Mouse (Mus musculus): ENCODE results near the gene Gpi1. TPM values are rescaled to one million over a fixed set of nuclear protein-coding genes. Genes with fewer than 3 reads are reported as not detected.

Gene Gpi1
- polyA plus RNA-seq, 1 experiment, result 244 TPM

- Histone ChIP-seq H3K4me3 (ENCODE audit: insufficient read depth, low read length) (peak overlapping the region; percentile 30), H3K4me1 (ENCODE audit: control insufficient read depth, insufficient read depth, low read length) (peaks cover 4% of the 10 kb centered on the region; the same call in 1 of the 2 replicates), H3K27ac (ENCODE audit: insufficient read depth, low read length) (peak overlapping the region; percentile 96)
- peak; percentile 79 for TF ChIP-seq POLR2A (IDR thresholded peaks at IDR 0.05; ENCODE audit: low read depth, low read length)
- TF ChIP-seq CTCF (IDR thresholded peaks at IDR 0.05; ENCODE audit: borderline replicate concordance, insufficient read depth, low read length), result no peak
Observed at GRCm38 (mm10) chr7:34233909-34234609, 3.9 kb upstream of the Gpi1 start.

GRCm38 (mm10) chr7:34232785-34233725, 2.9 kb upstream of the Gpi1 start:
- peak overlapping the region; percentile 30 for H3K4me3 ChIP-seq (ENCODE audit: insufficient read depth, low read length)
- TF ChIP-seq POLR2A (IDR thresholded peaks at IDR 0.05; ENCODE audit: low read depth, low read length) (0 out of 2 replicates have a peak, but pooled peaks have one; percentile 15), CTCF (IDR thresholded peaks at IDR 0.05; ENCODE audit: borderline replicate concordance, insufficient read depth, low read length) (no peak)
- peaks cover 4% of the 10 kb centered on the region; the same call in 1 of the 2 replicates for H3K4me1 ChIP-seq (ENCODE audit: control insufficient read depth, insufficient read depth, low read length)
- peak overlapping the region; percentile 96 for H3K27ac ChIP-seq (ENCODE audit: insufficient read depth, low read length)

- TF ChIP-seq CTCF (IDR thresholded peaks at IDR 0.05; ENCODE audit: borderline replicate concordance, insufficient read depth, low read length) (no peak), POLR2A (IDR thresholded peaks at IDR 0.05; ENCODE audit: low read depth, low read length) (peak; percentile 37; the same call in 1 of the 2 replicates)
- Histone ChIP-seq H3K4me1 (ENCODE audit: control insufficient read depth, insufficient read depth, low read length) (peaks cover 12% of the 10 kb centered on the region), H3K27ac (ENCODE audit: insufficient read depth, low read length) (peak overlapping the region; percentile 79), H3K4me3 (ENCODE audit: insufficient read depth, low read length) (peak overlapping the region; percentile 88)
Observed at GRCm38 (mm10) chr7:34229691-34230111, 435 bp downstream of the Gpi1 start.

GRCm38 (mm10) chr7:34229153-34229552, 983 bp downstream of the Gpi1 start:
- peak overlapping the region; percentile 88 for H3K4me3 ChIP-seq (ENCODE audit: insufficient read depth, low read length)
- peaks cover 12% of the 10 kb centered on the region for H3K4me1 ChIP-seq (ENCODE audit: control insufficient read depth, insufficient read depth, low read length)
- H3K27ac ChIP-seq (ENCODE audit: insufficient read depth, low read length), result peak overlapping the region; percentile 79; the same call in 1 of the 2 replicates
- TF ChIP-seq POLR2A (IDR thresholded peaks at IDR 0.05; ENCODE audit: low read depth, low read length) (no peak), CTCF (IDR thresholded peaks at IDR 0.05; ENCODE audit: borderline replicate concordance, insufficient read depth, low read length) (no peak)

GRCm38 (mm10) chr7:34228641-34229040, 1.5 kb downstream of the Gpi1 start:
- H3K4me1 ChIP-seq (ENCODE audit: control insufficient read depth, insufficient read depth, low read length), result peaks cover 12% of the 10 kb centered on the region
- peak overlapping the region; percentile 88 for H3K4me3 ChIP-seq (ENCODE audit: insufficient read depth, low read length)
- TF ChIP-seq POLR2A (IDR thresholded peaks at IDR 0.05; ENCODE audit: low read depth, low read length), result no peak
- no peak for TF ChIP-seq CTCF (IDR thresholded peaks at IDR 0.05; ENCODE audit: borderline replicate concordance, insufficient read depth, low read length)
- no peak overlapping the region for H3K27ac ChIP-seq (ENCODE audit: insufficient read depth, low read length)

GRCm38 (mm10) chr7:34226846-34227245, 3.3 kb downstream of the Gpi1 start:
- Histone ChIP-seq H3K27ac (ENCODE audit: insufficient read depth, low read length) (no peak overlapping the region), H3K4me1 (ENCODE audit: control insufficient read depth, insufficient read depth, low read length) (peaks cover 8% of the 10 kb centered on the region; the same call in 1 of the 2 replicates), H3K4me3 (ENCODE audit: insufficient read depth, low read length) (no peak overlapping the region)
- no peak for TF ChIP-seq CTCF (IDR thresholded peaks at IDR 0.05; ENCODE audit: borderline replicate concordance, insufficient read depth, low read length)
- no peak for TF ChIP-seq POLR2A (IDR thresholded peaks at IDR 0.05; ENCODE audit: low read depth, low read length)

- TF ChIP-seq POLR2A (IDR thresholded peaks at IDR 0.05; ENCODE audit: low read depth, low read length), result no peak
- Histone ChIP-seq H3K4me1 (ENCODE audit: control insufficient read depth, insufficient read depth, low read length) (peaks cover 8% of the 10 kb centered on the region; the same call in 1 of the 2 replicates), H3K4me3 (ENCODE audit: insufficient read depth, low read length) (no peak overlapping the region), H3K27ac (ENCODE audit: insufficient read depth, low read length) (no peak overlapping the region)
Observed at GRCm38 (mm10) chr7:34226086-34226485, 4.0 kb downstream of the Gpi1 start.

GRCm38 (mm10) chr7:34224308-34224707, 5.8 kb downstream of the Gpi1 start:
- TF ChIP-seq CTCF (IDR thresholded peaks at IDR 0.05; ENCODE audit: borderline replicate concordance, insufficient read depth, low read length) (no peak), POLR2A (IDR thresholded peaks at IDR 0.05; ENCODE audit: low read depth, low read length) (no peak)
- no peak overlapping the region for H3K4me3 ChIP-seq (ENCODE audit: insufficient read depth, low read length)

GRCm38 (mm10) chr7:34222340-34222739, 7.8 kb downstream of the Gpi1 start:
- 0 out of 2 replicates have a peak, but pooled peaks cover 3% of the 10 kb centered on the region for H3K4me1 ChIP-seq (ENCODE audit: control insufficient read depth, insufficient read depth, low read length)
- H3K27ac ChIP-seq (ENCODE audit: insufficient read depth, low read length), result no peak overlapping the region
- H3K4me3 ChIP-seq (ENCODE audit: insufficient read depth, low read length), result no peak overlapping the region
- TF ChIP-seq POLR2A (IDR thresholded peaks at IDR 0.05; ENCODE audit: low read depth, low read length) (no peak), CTCF (IDR thresholded peaks at IDR 0.05; ENCODE audit: borderline replicate concordance, insufficient read depth, low read length) (peak; percentile 27; the same call in 1 of the 2 replicates)

More at GRCm38 (mm10) chr7:34224308-34224707, 5.8 kb downstream of the Gpi1 start:
- no peak overlapping the region for H3K27ac ChIP-seq (ENCODE audit: insufficient read depth, low read length)
- H3K4me1 ChIP-seq (ENCODE audit: control insufficient read depth, insufficient read depth, low read length), result peaks cover 8% of the 10 kb centered on the region; the same call in 1 of the 2 replicates

Data from embryonic fibroblast, embryonic 13.5 days (primary cell).